Mouse (Mus musculus): ENCODE results near the gene Tmem217.
"Not testable (repeated sequence)": the region's sequence is repeated elsewhere in the genome, so short reads cannot be mapped to it uniquely, and the experiment has no call there.

The Tmem217 gene

GRCm38 (mm10) chr17:29548994-29549393, 3.2 kb downstream of the Tmem217 start:
- no peak for DNase-seq (ENCODE audit: low spot score in 2 of 2)

- no peak for DNase-seq (ENCODE audit: low spot score in 2 of 2)
Observed at GRCm38 (mm10) chr17:29548494-29548893, 3.7 kb downstream of the Tmem217 start.

GRCm38 (mm10) chr17:29545241-29545640, 6.9 kb downstream of the Tmem217 start:
- no peak for DNase-seq (ENCODE audit: low spot score in 2 of 2)

GRCm38 (mm10) chr17:29544064-29544463, 8.1 kb downstream of the Tmem217 start:
- DNase-seq (ENCODE audit: low spot score in 2 of 2) = no peak

GRCm38 (mm10) chr17:29542831-29543690, 9.1 kb downstream of the Tmem217 start:
- no peak for DNase-seq (ENCODE audit: low spot score in 2 of 2)

GRCm38 (mm10) chr17:29541419-29541818, 10.8 kb downstream of the Tmem217 start:
- DNase-seq (ENCODE audit: low spot score in 2 of 2) = peak; percentile 24 to 68

- DNase-seq (ENCODE audit: low spot score in 2 of 2) = no peak
Observed at GRCm38 (mm10) chr17:29540426-29540825, 11.8 kb downstream of the Tmem217 start.

- DNase-seq (ENCODE audit: low spot score in 2 of 2) = no peak
Observed at GRCm38 (mm10) chr17:29533866-29534265, 18.3 kb downstream of the Tmem217 start.

GRCm38 (mm10) chr17:29531757-29532384, 20.3 kb downstream of the Tmem217 start:
- DNase-seq (ENCODE audit: low spot score in 2 of 2) = no peak

- no peak for DNase-seq (ENCODE audit: low spot score in 2 of 2)
Observed at GRCm38 (mm10) chr17:29531278-29531677, 20.9 kb downstream of the Tmem217 start.

GRCm38 (mm10) chr17:29530508-29530907, 21.7 kb downstream of the Tmem217 start:
- no peak for DNase-seq (ENCODE audit: low spot score in 2 of 2)

GRCm38 (mm10) chr17:29528568-29529187, 23.5 kb downstream of the Tmem217 start:
- DNase-seq (ENCODE audit: low spot score in 2 of 2) = no peak

- no peak for DNase-seq (ENCODE audit: low spot score in 2 of 2)
Observed at GRCm38 (mm10) chr17:29525613-29526012, 26.6 kb downstream of the Tmem217 start.

- DNase-seq (ENCODE audit: low spot score in 2 of 2) = no peak
Observed at GRCm38 (mm10) chr17:29519731-29520130, 32.5 kb downstream of the Tmem217 start.

GRCm38 (mm10) chr17:29518665-29519064, 33.5 kb downstream of the Tmem217 start:
- not testable (repeated sequence) for DNase-seq (ENCODE audit: low spot score in 2 of 2)

GRCm38 (mm10) chr17:29514435-29514834, 37.8 kb downstream of the Tmem217 start:
- peak; percentile 69 to 71 for DNase-seq (ENCODE audit: low spot score in 2 of 2)

- DNase-seq (ENCODE audit: low spot score in 2 of 2) = peak; percentile 65 to 67
Observed at GRCm38 (mm10) chr17:29513044-29513730, 39.0 kb downstream of the Tmem217 start.

- DNase-seq (ENCODE audit: low spot score in 2 of 2) = no peak
Observed at GRCm38 (mm10) chr17:29510691-29511090, 41.5 kb downstream of the Tmem217 start.

- no peak for DNase-seq (ENCODE audit: low spot score in 2 of 2)
Observed at GRCm38 (mm10) chr17:29508927-29509608, 43.1 kb downstream of the Tmem217 start.

GRCm38 (mm10) chr17:29503700-29504099, 48.5 kb downstream of the Tmem217 start:
- no peak for DNase-seq (ENCODE audit: low spot score in 2 of 2)
